Mouse (Mus musculus) frontal cortex, postnatal 36 days (tissue): ENCODE measurements around the gene Dpp4.

Experiments used
- DNase-seq, 2 experiments: peaks; one replicate each; pipeline ENCODE4 v3.0.0; 2022; ENCODE audit warnings: low spot score in 2 of 2

The Dpp4 gene

DNA sequence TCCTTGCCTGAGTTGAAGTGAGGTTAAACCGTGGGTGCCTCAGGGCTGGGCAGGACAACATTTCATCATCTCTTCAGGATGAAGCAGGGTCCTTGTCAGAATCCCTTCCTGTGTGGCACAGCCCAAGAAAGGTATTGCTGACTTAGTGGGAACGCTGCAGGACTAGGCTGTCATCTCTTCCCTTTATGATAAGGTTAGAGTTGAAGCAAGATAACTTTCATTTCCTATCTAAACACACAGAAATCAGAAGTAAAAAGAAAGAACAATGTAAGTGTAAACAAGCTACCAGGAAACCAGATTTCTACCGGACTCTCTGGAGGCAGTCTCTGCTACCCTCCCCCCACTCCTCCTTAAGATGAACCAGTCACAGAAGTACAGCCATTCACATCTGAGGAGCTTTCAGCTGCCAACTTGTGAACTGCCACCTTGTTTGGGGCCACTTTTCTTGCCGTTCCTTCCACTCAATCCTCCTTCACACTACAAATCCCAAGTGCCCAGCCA, 3.3 kb downstream of the Dpp4 start:
- no peak for DNase-seq

DNA sequence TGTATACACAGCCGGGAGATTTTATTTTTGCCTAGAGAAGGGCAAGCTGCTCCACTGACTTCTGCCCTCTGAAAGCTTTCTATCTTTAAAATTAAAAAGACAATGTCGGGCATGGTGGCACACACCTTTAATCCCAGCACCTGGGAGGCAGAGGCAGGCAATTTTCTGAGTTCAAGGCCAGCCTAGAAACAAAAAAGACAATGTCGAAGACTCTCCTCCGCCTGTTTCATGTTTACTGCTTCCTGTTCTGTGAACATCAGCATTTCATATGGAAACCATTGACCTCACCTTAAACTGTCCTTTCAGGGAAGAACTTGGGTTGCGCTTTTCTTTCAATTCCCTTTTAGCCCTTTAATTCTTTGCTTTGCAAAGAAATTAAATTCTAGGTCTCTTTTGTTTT, 3.8 kb downstream of the Dpp4 start:
- no peak for DNase-seq

- no peak for DNase-seq
Measured at GRCm38 (mm10) chr2:62403556-62404135, 8.4 kb downstream of the Dpp4 start.

GRCm38 (mm10) chr2:62401011-62401410, 11.0 kb downstream of the Dpp4 start:
- DNase-seq = no peak

DNA sequence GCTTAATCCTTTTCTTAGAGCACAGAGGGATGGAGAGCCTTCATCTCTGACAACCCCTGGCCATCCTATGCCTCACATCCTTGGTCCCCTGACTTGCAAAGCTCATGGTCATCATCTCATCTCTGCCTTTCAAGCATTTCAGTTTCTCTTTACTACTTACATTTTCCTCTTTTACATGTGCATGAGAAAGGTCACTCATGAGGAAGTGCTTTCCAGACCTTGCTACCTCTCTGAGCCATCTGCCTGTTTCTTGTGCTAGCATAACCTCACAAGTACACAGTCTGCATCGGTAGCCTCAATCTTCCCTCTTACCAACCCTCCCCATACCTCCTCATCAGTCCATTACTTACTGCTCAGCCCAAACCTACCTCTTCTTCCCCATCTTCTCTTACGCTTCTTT, 12.2 kb downstream of the Dpp4 start:
- DNase-seq = no peak

GRCm38 (mm10) chr2:62399361-62399760, 12.7 kb downstream of the Dpp4 start:
- DNase-seq = no peak

- no peak for DNase-seq
Measured at GRCm38 (mm10) chr2:62398115-62398875, 13.7 kb downstream of the Dpp4 start.

DNA sequence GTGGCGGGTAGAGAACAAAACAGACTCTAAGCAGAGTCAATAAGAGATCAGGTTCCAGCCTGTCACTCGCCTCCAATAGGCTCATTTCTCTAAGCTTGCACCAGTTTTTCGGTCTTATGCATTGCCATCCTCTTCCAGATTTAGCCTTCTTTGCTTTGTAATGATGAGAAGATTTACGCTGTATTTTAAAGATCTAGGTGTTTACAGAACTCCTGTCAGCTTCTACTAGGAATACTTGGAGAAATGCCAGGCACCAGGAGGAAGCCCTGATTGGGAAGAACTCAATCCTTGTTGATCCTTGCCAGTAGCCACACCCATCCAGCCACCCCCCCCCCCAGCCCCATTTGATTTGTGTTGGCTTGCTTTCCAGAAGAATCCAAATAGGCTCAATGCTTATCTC, 14.4 kb downstream of the Dpp4 start:
- no peak for DNase-seq

GRCm38 (mm10) chr2:62396799-62397198, 15.2 kb downstream of the Dpp4 start:
- DNase-seq = no peak

DNA sequence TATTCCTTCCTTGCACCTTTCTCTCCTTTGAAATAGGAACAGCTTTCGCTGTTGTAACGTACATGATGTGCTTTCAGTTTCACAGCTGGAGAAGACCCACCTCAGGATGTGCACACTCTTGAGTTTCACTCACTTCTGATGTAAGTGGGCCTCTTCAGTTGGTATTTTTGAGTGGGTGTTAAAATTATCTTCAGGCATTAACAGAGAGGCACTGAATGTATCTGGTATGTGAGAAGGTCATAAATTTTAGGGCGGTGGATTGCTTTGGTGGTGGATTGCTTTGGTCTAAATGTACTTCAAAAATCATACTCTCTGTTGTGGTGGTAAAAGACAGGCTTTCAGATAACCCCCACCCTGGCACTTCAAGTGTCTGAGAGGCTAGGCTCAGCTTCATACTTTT, 17.2 kb downstream of the Dpp4 start:
- DNase-seq = no peak

DNA sequence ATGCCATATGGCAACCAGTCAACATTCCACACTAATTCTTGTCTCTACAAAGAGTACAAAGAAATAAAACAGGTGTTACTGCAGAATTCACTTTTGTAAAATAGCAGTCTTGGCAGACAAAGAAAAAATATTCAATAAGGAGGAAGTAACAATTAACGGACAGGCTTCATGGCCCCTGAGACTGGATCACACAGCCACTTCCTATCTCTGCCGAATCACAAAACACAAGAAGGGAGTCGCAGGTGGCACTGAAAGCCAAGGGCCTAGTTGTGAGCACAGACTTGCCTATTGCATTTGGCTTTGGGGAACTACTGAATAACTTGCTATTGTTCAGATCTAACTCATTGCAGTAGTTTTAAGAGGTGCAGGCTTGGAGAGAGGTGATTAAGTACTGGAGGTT, 19.9 kb downstream of the Dpp4 start:
- DNase-seq = no peak

DNA sequence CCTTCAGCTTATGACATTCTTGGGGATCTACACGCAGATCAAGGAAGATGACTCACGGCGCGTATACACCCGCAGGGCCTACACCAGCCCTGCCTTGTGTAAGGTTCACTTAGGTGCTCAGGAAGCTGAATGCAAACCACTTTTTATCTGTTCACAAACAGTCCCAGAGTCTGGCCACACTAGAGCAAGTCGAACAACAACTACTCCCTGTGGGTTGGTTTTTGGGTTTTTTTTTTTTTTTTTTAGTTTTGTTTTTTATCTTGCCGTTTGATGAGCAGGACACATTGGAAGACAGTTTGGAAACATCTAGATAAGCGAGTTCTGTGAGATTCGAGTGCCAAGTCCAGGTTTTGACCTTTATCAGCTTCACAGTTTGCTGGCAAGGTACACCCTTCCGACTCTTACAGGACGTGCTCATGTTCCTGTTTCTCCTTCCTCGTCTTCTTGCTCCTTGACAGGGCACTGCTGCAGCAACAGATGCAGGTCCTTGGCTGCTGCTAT, 21.0 kb downstream of the Dpp4 start:
- DNase-seq = no peak

DNA sequence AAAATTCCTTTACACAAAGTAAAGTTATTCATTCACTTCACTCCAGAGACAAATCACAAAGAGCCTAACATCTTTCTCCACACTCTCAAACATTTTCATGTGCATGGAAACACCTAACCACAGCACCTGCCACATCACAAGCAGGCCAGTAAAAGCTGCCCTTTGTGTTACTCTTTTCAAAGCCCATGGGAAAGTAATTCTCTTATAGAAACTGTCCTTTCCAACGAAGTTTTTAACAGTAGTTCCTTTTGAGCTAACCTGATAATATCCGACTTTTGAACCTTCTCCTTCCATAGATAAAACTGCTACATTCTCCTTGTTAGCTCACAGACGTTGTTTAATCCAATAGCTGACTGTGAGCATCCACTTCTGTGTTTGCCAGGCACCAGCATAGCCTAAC, 21.7 kb downstream of the Dpp4 start:
- no peak for DNase-seq

DNA sequence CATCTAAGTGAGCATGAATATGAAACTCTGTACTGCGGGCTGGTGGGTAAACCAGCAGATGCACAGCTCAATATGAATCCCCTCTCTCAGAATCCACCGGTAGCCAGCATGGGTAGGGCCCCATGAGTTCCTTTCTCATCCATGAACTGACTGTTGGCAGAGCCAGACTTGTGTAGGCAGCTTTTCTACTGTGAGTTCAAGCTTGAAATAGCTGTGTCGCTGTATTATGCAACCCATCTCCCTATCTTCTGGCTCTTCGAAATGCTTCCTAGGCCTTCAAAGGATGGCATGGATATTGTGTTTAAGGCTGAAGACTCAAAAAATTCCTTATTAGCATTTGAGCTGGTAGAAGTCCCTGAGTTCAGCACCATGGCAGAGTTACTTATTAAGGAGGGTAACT, 23.2 kb downstream of the Dpp4 start:
- peak in 1 of 2 experiments; percentile 61 for DNase-seq

GRCm38 (mm10) chr2:62383196-62383595, 28.8 kb downstream of the Dpp4 start:
- DNase-seq = no peak

GRCm38 (mm10) chr2:62382440-62382839, 29.6 kb downstream of the Dpp4 start:
- DNase-seq = no peak

GRCm38 (mm10) chr2:62381756-62382155, 30.3 kb downstream of the Dpp4 start:
- DNase-seq = no peak

- no peak for DNase-seq
Measured at GRCm38 (mm10) chr2:62373692-62374091, 38.3 kb downstream of the Dpp4 start.

- no peak for DNase-seq
Measured at GRCm38 (mm10) chr2:62370048-62370447, 42.0 kb downstream of the Dpp4 start.

- no peak for DNase-seq
Measured at GRCm38 (mm10) chr2:62368349-62369053, 43.5 kb downstream of the Dpp4 start.

DNA sequence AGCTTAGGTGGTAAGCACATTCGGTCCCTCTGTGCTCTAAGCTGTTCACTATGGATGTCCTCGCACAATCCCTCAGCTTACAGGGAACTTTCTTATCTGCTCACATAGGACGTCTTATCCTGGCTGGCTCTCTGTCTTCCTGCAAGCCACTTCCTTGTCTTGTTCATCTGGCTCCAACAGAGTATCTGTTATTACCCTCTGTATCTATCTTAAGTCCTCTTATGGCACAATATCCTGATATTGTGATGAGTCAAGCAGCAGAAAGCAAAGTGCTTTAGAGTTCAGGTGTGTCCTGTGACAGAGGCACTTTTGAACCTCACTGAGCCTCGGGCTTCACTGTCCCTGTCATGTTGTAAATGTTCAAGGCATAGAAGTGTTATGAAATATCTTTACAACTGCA, 48.4 kb downstream of the Dpp4 start:
- DNase-seq = no peak

GRCm38 (mm10) chr2:62362211-62362610, 49.8 kb downstream of the Dpp4 start:
- DNase-seq = no peak

DNA sequence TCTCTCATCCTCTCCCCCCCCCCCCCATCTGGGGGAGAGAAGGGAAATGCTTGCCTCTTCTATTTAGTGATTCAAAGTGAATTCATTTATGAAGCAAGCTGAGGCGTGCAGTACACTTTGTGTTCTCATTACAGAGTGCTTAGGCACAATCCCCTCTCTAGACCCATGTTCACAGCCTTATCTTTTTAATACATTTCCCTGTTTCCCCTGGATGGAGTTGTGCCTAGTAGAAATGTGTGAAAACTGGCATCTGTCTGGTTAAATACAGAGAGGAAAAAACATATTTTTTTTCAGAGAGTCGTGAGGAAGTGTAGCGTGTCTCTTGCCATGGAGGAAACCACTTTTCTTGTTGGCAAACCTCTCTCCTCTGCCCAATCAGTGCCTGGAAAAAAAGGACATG, 50.5 kb downstream of the Dpp4 start:
- no peak for DNase-seq
